Mouse (Mus musculus): ENCODE measurements around the gene Cds1.
"Not testable (repeated sequence)": the region's sequence is repeated elsewhere in the genome, so short reads cannot be mapped to it uniquely, and the experiment has no call there.

- TF ChIP-seq EP300 (IDR thresholded peaks at IDR 0.05; ENCODE audit: low read depth in 1 of 2, low read length in 2 of 2); CTCF (IDR thresholded peaks at IDR 0.05 in 2 of 3, conservative IDR thresholded peaks at IDR 0.05 in 1 of 3; ENCODE audit: control insufficient read depth in 1 of 3, insufficient read depth in 1 of 3, low read depth in 2 of 3, low read length in 3 of 3, poor library complexity in 1 of 3, severe bottlenecking in 1 of 3): not testable (repeated sequence)
Observed at GRCm38 (mm10) chr5:101837605-101838004, 72.7 kb downstream of the Cds1 start.

All from MEL (cell line).